Mouse (Mus musculus): ENCODE measurements around the gene Caps2.

DNA sequence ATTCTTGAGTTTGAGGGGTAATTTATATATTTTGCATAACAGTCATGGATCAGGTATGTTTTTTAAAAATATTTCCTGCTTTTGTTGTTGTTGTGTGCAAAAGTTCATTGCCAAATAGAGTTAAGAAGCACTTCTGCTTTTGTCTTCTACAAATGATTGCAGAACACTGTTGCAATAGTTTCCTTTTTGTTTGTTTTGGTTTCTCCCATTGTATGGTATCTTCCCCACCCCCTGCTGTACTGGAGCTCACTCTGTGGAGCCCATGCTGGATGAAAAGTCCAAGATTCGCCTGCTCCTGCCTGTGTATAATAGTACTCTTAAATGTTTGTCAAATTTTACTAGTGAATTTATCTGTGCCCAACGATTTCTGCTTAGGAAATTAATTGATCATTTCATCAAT is 23.6 kb upstream of the Caps2 start:
- TF ChIP-seq POLR2AphosphoS2 (IDR thresholded peaks at IDR 0.05; ENCODE audit: insufficient read length, low read depth) (no peak), MAX (IDR thresholded peaks at IDR 0.05; ENCODE audit: low read depth) (no peak), MYOG (IDR thresholded peaks at IDR 0.05; ENCODE audit: control insufficient read depth in 1 of 3, insufficient read depth in 1 of 3, insufficient read length in 2 of 3, low read depth in 2 of 3) (no peak)
